Mouse (Mus musculus): ENCODE results near the gene Slc36a2. TPM values are rescaled to one million over a fixed set of nuclear protein-coding genes. Genes with fewer than 3 reads are reported as not detected.
A peak's percentile ranks its signal among the peaks of the same experiment; 100 is the strongest.

Slc36a2 gene
- 0.15 TPM in 2 replicates for polyA plus RNA-seq (2016; fragmentation: Nextera tagmentation; extraction: Ambion mirVana)

- Histone ChIP-seq H3K9ac (replicated peaks) (0 out of 2 replicates have a peak within 1 kb of the TSS, but pooled peaks have one; percentile 8), H3K4me2 (no peak within 1 kb of the TSS), H3K27me3 (0 out of 2 replicates have a peak, but pooled peaks cover 4% of the 10 kb centered on the region), H3K9me3 (no peaks in the 10 kb centered on the region), H3K4me1 (replicated peaks) (no peaks in the 10 kb centered on the region), H3K36me3 (no peaks in the 10 kb centered on the region), H3K27ac (no peak within 1 kb of the TSS), H3K4me3 (replicated peaks) (no peak within 1 kb of the TSS)
- ATAC-seq (ENCODE audit: insufficient number of reproducible peaks, insufficient read depth, low FRiP score, low TSS enrichment, low read depth): no peak
- WGBS: 24% methylated on average over 10 of the region's 10 CpGs
These were observed at the start of gene Slc36a2 for GRCm38 (mm10) chr11:55184733-55185291. Gene Slc36a2, minus strand, starts transcription at chr11:55185077.

- 86% methylated on average over 7 of the region's 7 CpGs for WGBS
- peaks cover 18% of the 10 kb centered on the region; the same call in 1 of the 2 replicates for H3K36me3 ChIP-seq
- H3K4me3 ChIP-seq (replicated peaks): no peak overlapping the region
- H3K9me3 ChIP-seq: no peaks in the 10 kb centered on the region
- ATAC-seq (ENCODE audit: insufficient number of reproducible peaks, insufficient read depth, low FRiP score, low TSS enrichment, low read depth): no peak
- no peak overlapping the region for H3K9ac ChIP-seq (replicated peaks)
- no peak overlapping the region for H3K4me2 ChIP-seq
- no peaks in the 10 kb centered on the region for H3K4me1 ChIP-seq (replicated peaks)
- H3K27ac ChIP-seq: no peak overlapping the region
- no peaks in the 10 kb centered on the region for H3K27me3 ChIP-seq
These were observed 49.4 kb upstream of the Slc36a2 start for GRCm38 (mm10) chr11:55234288-55234687.

DNA sequence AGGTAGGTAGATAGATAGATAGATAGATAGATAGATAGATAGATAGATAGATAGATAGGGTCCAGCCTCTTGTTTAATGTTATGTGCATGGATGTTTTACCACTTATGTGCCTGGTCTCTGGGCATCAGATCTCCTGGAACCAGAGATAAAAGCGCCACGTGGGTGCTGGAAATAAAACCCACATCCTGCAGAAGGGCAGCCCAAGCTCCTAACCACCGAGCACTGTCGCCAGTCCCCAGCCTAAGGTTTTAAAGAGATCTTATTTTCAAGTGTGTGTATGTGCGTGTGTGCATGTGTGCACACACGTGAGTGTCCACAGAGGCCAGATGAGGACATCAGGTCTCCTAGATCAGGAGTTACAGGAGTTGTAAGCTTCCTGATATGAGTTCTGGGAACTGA is 46.2 kb upstream of the Slc36a2 start:
- Histone ChIP-seq H3K27me3 (no peaks in the 10 kb centered on the region), H3K27ac (no peak overlapping the region), H3K4me2 (no peak overlapping the region), H3K9ac (replicated peaks) (no peak overlapping the region), H3K4me1 (replicated peaks) (no peaks in the 10 kb centered on the region), H3K4me3 (replicated peaks) (no peak overlapping the region), H3K36me3 (peaks cover 33% of the 10 kb centered on the region), H3K9me3 (no peaks in the 10 kb centered on the region)
- ATAC-seq (ENCODE audit: insufficient number of reproducible peaks, insufficient read depth, low FRiP score, low TSS enrichment, low read depth): no peak
- WGBS: 91% methylated on average over 6 of the region's 6 CpGs

GRCm38 (mm10) chr11:55221306-55221705 is 36.4 kb upstream of the Slc36a2 start:
- no peaks in the 10 kb centered on the region for H3K9me3 ChIP-seq
- no peak for ATAC-seq (ENCODE audit: insufficient number of reproducible peaks, insufficient read depth, low FRiP score, low TSS enrichment, low read depth)
- peaks cover 48% of the 10 kb centered on the region for H3K36me3 ChIP-seq
- H3K4me3 ChIP-seq (replicated peaks): no peak overlapping the region
- H3K27ac ChIP-seq: no peak overlapping the region
- WGBS: 89% methylated on average over 7 of the region's 7 CpGs
- no peaks in the 10 kb centered on the region for H3K27me3 ChIP-seq
- no peak overlapping the region for H3K9ac ChIP-seq (replicated peaks)
- no peak overlapping the region for H3K4me2 ChIP-seq
- no peaks in the 10 kb centered on the region for H3K4me1 ChIP-seq (replicated peaks)

DNA sequence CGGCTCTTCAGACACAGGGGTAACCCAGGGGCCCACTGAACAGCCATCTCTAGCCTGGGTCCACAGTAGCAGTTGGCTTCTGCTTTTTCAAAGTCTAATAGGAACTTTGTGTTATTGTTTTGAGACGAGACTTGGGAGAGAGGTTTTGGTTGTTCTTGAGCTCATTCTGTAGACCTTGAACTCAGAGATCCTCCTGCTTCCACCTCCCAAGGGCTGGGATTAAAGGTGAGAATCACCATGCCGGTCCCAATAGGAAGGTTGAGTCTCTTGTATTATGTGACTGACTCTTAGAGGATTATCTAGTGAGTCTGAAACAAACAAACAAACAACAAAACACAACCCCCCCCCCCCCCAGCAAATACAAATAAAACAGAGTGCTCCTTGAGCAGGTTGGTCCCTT is 33.6 kb upstream of the Slc36a2 start:
- WGBS: 89% methylated on average over 3 of the region's 3 CpGs
- Histone ChIP-seq H3K27me3 (no peaks in the 10 kb centered on the region), H3K4me2 (no peak overlapping the region), H3K9ac (replicated peaks) (no peak overlapping the region), H3K4me1 (replicated peaks) (no peaks in the 10 kb centered on the region), H3K9me3 (no peaks in the 10 kb centered on the region), H3K36me3 (peaks cover 33% of the 10 kb centered on the region), H3K27ac (no peak overlapping the region), H3K4me3 (replicated peaks) (no peak overlapping the region)
- no peak for ATAC-seq (ENCODE audit: insufficient number of reproducible peaks, insufficient read depth, low FRiP score, low TSS enrichment, low read depth)

DNA sequence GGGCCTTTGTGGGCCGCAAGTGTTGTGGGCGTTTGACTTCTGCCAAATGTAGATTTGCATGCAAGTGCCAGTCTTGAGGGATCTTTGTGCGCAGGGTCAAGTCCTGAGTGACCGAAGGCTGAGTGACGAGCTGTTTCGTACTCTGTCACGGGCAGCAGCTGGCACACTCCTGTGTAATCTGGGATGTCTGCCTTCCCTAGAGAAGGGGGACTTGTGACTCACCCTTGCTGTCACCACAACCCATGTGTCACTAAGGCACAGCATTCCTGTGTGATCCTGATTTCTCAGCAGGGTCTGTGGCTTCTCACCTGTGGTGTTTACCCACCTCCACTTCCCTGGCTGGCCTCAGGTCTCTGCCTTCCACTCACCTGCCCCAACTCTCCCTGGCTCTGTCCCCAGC is 33.0 kb upstream of the Slc36a2 start:
- H3K27ac ChIP-seq: no peak overlapping the region
- H3K4me2 ChIP-seq: no peak overlapping the region
- 91% methylated on average over 7 of the region's 7 CpGs for WGBS
- no peak for ATAC-seq (ENCODE audit: insufficient number of reproducible peaks, insufficient read depth, low FRiP score, low TSS enrichment, low read depth)
- no peaks in the 10 kb centered on the region for H3K27me3 ChIP-seq
- peaks cover 28% of the 10 kb centered on the region for H3K36me3 ChIP-seq
- H3K9me3 ChIP-seq: no peaks in the 10 kb centered on the region
- no peak overlapping the region for H3K9ac ChIP-seq (replicated peaks)
- H3K4me1 ChIP-seq (replicated peaks): no peaks in the 10 kb centered on the region
- H3K4me3 ChIP-seq (replicated peaks): no peak overlapping the region

DNA sequence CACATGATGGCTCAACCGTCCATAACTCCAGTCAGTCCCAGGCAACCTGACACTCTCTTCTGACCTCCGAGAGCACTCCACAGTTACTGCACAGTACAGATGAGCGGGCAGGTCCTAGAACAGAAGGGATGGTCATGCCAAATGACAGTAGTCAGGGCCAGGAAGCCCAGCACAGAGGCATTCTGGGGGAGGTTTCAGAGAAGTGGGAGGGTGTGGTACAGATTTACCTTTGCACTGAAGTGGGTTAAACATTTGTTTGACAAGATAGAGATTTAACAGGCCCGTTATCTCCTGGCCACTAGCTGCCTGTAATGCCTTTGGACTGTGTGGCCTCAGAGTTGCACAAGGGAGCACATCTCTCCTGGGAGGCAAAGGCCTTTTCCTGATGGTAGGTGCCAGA is 32.5 kb upstream of the Slc36a2 start:
- Histone ChIP-seq H3K4me1 (replicated peaks) (no peaks in the 10 kb centered on the region), H3K9me3 (no peaks in the 10 kb centered on the region), H3K27ac (no peak overlapping the region), H3K9ac (replicated peaks) (no peak overlapping the region), H3K27me3 (no peaks in the 10 kb centered on the region), H3K4me3 (replicated peaks) (no peak overlapping the region), H3K36me3 (peaks cover 28% of the 10 kb centered on the region), H3K4me2 (no peak overlapping the region)
- whole genome bisulfite sequencing: 80% methylated on average over 4 of the region's 4 CpGs
- ATAC-seq (ENCODE audit: insufficient number of reproducible peaks, insufficient read depth, low FRiP score, low TSS enrichment, low read depth): no peak

DNA sequence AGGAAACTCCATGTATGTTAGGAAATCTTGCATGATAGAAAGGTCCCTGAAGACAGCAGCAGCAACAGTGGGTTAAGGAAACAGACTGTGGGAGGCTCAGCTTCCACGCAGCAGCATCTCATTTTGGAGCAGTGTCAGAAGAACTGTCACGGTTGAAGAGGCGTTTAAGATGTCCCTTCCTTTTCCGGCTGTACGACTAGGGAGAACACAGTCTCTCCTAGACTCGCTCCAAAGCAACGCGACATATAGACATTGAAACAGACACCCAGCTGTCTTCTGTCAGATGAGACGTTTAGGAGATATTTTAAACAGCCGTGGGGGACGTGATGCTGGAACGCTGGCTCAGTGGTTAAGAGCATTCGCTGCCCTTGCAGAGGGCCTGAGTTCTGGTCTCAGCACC is 32.0 kb upstream of the Slc36a2 start:
- Histone ChIP-seq H3K4me3 (replicated peaks) (no peak overlapping the region), H3K9ac (replicated peaks) (no peak overlapping the region)
- 87% methylated on average over 13 of the region's 13 CpGs for WGBS

GRCm38 (mm10) chr11:55216061-55216460 is 31.2 kb upstream of the Slc36a2 start:
- Histone ChIP-seq H3K27ac (no peak overlapping the region), H3K4me1 (replicated peaks) (peaks cover 2% of the 10 kb centered on the region; the same call in 1 of the 2 replicates), H3K27me3 (no peaks in the 10 kb centered on the region), H3K4me2 (no peak overlapping the region), H3K4me3 (replicated peaks) (no peak overlapping the region), H3K36me3 (peaks cover 22% of the 10 kb centered on the region), H3K9ac (replicated peaks) (no peak overlapping the region), H3K9me3 (no peaks in the 10 kb centered on the region)
- no peak for ATAC-seq (ENCODE audit: insufficient number of reproducible peaks, insufficient read depth, low FRiP score, low TSS enrichment, low read depth)
- 59% methylated on average over 3 of the region's 4 CpGs for WGBS

More for the DNA sequence above, 32.0 kb upstream of the Slc36a2 start:
- no peak overlapping the region for H3K4me2 ChIP-seq
- no peaks in the 10 kb centered on the region for H3K4me1 ChIP-seq (replicated peaks)
- no peak overlapping the region for H3K27ac ChIP-seq
- H3K36me3 ChIP-seq: peaks cover 23% of the 10 kb centered on the region
- H3K27me3 ChIP-seq: no peaks in the 10 kb centered on the region
- ATAC-seq (ENCODE audit: insufficient number of reproducible peaks, insufficient read depth, low FRiP score, low TSS enrichment, low read depth): no peak
- no peaks in the 10 kb centered on the region for H3K9me3 ChIP-seq

DNA sequence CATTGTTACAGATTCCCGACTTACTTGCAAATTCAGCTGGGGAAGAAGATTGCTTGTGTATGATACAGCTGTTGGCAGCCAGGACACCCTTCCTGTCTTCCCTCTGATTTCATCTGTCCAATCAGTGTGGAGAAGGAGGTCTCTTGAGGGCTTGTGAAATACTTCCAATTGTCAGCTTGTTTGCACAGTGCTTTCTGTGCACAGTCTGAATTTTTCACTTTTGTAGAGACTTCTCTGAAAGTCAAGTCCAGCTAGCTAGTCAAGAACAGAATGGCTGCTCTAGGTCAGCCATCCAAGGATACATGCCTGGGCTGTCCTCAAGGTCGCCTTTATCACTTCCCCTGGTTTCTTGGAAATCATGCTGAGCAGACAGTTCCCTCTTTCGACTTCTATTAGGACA is 30.1 kb upstream of the Slc36a2 start:
- no peak overlapping the region for H3K4me3 ChIP-seq (replicated peaks)
- H3K27me3 ChIP-seq: no peaks in the 10 kb centered on the region
- no peak for ATAC-seq (ENCODE audit: insufficient number of reproducible peaks, insufficient read depth, low FRiP score, low TSS enrichment, low read depth)
- H3K9ac ChIP-seq (replicated peaks): no peak overlapping the region
- H3K4me1 ChIP-seq (replicated peaks): peaks cover 7% of the 10 kb centered on the region
- no peak overlapping the region for H3K27ac ChIP-seq
- H3K4me2 ChIP-seq: no peak overlapping the region
- 83% methylated on average over 3 of the region's 3 CpGs for WGBS
- H3K36me3 ChIP-seq: peaks cover 12% of the 10 kb centered on the region; the same call in 1 of the 2 replicates
- H3K9me3 ChIP-seq: no peaks in the 10 kb centered on the region

GRCm38 (mm10) chr11:55214161-55214560 is 29.3 kb upstream of the Slc36a2 start:
- Histone ChIP-seq H3K4me2 (no peak overlapping the region), H3K9ac (replicated peaks) (no peak overlapping the region), H3K36me3 (peaks cover 4% of the 10 kb centered on the region; the same call in 1 of the 2 replicates), H3K4me3 (replicated peaks) (no peak overlapping the region), H3K9me3 (no peaks in the 10 kb centered on the region), H3K27me3 (no peaks in the 10 kb centered on the region), H3K4me1 (replicated peaks) (peaks cover 16% of the 10 kb centered on the region), H3K27ac (no peak overlapping the region)
- ATAC-seq (ENCODE audit: insufficient number of reproducible peaks, insufficient read depth, low FRiP score, low TSS enrichment, low read depth): no peak
- 87% methylated on average over 5 of the region's 5 CpGs for WGBS

- 79% methylated on average over 4 of the region's 4 CpGs for WGBS
- peaks cover 22% of the 10 kb centered on the region for H3K4me1 ChIP-seq (replicated peaks)
- no peak overlapping the region for H3K4me2 ChIP-seq
- no peaks in the 10 kb centered on the region for H3K27me3 ChIP-seq
- ATAC-seq (ENCODE audit: insufficient number of reproducible peaks, insufficient read depth, low FRiP score, low TSS enrichment, low read depth): no peak
- H3K9ac ChIP-seq (replicated peaks): no peak overlapping the region
- no peak overlapping the region for H3K4me3 ChIP-seq (replicated peaks)
- no peak overlapping the region for H3K27ac ChIP-seq
- H3K36me3 ChIP-seq: no peaks in the 10 kb centered on the region
- H3K9me3 ChIP-seq: no peaks in the 10 kb centered on the region
These were observed 28.6 kb upstream of the Slc36a2 start for GRCm38 (mm10) chr11:55213518-55213917.

All from limb, embryonic 12.5 days (tissue).